Mouse (Mus musculus) C2C12 (cell line): ENCODE results near the gene Nol3.

Experiments used
- CTCF ChIP-seq: IDR thresholded peaks from one replicate; pipeline ENCODE4 v1.5.1; 2011; ENCODE audit not compliant: control insufficient read depth, insufficient read depth, insufficient read length
- USF1 ChIP-seq: IDR thresholded peaks from one replicate; pipeline ENCODE4 v1.6.1; 2011; ENCODE audit warnings: low read depth, mild to moderate bottlenecking, control low read depth, moderate library complexity

DNA sequence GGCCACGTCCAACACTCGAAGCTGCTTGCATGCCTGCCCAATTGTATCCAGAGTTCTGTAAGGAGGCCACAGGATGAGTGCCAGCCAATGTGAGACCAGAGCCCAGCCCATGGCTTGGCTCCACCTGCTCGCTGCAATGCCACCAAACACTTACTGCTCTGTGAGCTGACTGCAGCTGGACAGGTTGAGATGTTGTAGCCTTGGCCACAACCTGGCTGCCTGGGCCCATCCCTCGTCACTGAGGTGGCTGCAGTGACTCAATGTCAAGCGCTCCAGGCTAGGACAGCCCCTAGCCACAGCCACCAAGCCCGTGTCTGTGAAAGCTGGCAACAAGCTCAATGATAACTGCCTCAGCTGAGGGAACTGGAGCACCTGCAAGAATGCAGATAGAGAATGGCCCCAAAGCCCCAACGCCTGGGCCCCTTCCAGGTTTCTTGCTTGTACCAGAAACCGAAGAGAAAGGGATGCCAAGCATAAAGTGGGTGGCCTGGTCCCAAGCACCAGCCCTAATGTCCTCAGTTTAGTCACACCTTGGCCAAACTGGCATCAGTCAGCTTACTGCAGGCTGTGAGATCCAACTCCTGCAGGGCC is 37.0 kb downstream of the Nol3 start:
- no peak for TF ChIP-seq CTCF
- TF ChIP-seq USF1, result no peak
